Mouse (Mus musculus): ENCODE measurements around the gene Hemk1. TPM values are rescaled to one million over a fixed set of nuclear protein-coding genes. Genes with fewer than 3 reads are reported as not detected.

Gene Hemk1
- total and polyA plus RNA-seq, 2 experiments from 2014 or later: 12.9 to 14.2 TPM

GRCm38 (mm10) chr9:107343146-107343943, 5.2 kb upstream of the Hemk1 start:
- Histone ChIP-seq H3K4me3 (ENCODE audit: low read depth, low read length) (no peak overlapping the region), H3K9me3 (ENCODE audit: low read length) (no peaks in the 10 kb centered on the region), H3K36me3 (ENCODE audit: insufficient read depth) (0 out of 2 replicates have a peak, but pooled peaks cover 5% of the 10 kb centered on the region), H3K9ac (no peak overlapping the region), H3K27ac (ENCODE audit: low read depth, low read length) (no peak overlapping the region), H3K27me3 (ENCODE audit: insufficient read depth, low read length) (no peaks in the 10 kb centered on the region), H3K4me2 (ENCODE audit: low read depth) (no peak overlapping the region), H3K4me1 (ENCODE audit: insufficient read depth) (peaks cover 10% of the 10 kb centered on the region)
- DNase-seq (no peak), ATAC-seq (no peak)
- WGBS: 68% methylated on average over 8 of the region's 8 CpGs
- no peak for TF ChIP-seq CTCF (IDR thresholded peaks at IDR 0.05; ENCODE audit: low read depth)

DNA sequence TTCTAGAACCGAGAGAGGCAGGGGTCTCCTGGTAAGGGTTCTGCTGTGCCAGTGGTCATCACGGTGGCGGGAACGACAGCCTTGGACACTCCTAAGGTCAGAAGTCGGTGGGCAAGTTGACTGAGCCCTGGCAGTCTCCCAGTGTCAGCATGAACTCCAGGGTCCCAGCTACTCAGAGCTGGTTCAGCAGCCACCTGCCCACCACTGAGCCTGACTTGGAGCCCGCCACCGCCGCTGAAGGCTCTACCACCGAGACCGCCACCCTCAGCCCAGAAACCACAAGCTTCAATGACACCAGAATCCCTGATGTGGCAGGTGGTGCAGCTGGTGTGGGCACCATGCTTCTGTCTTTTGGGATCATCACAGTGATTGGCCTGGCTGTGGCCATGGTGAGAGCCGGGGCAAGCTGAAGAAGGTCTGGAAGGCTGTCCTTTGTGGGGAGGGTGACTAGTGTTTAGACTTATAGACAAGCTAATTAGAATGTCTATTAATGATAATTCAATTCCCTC, 4.1 kb upstream of the Hemk1 start:
- no peak for DNase-seq
- Histone ChIP-seq H3K9ac (no peak overlapping the region), H3K4me2 (ENCODE audit: low read depth) (no peak overlapping the region), H3K9me3 (ENCODE audit: low read length) (no peaks in the 10 kb centered on the region), H3K4me3 (ENCODE audit: low read depth, low read length) (no peak overlapping the region), H3K36me3 (ENCODE audit: insufficient read depth) (0 out of 2 replicates have a peak, but pooled peaks cover 4% of the 10 kb centered on the region), H3K4me1 (ENCODE audit: insufficient read depth) (peaks cover 10% of the 10 kb centered on the region), H3K27ac (ENCODE audit: low read depth, low read length) (no peak overlapping the region), H3K27me3 (ENCODE audit: insufficient read depth, low read length) (no peaks in the 10 kb centered on the region)
- TF ChIP-seq CTCF (IDR thresholded peaks at IDR 0.05; ENCODE audit: low read depth): no peak
- ATAC-seq: no peak
- WGBS: 94% methylated on average over 11 of the region's 11 CpGs

GRCm38 (mm10) chr9:107340911-107341645, 2.9 kb upstream of the Hemk1 start:
- 0 out of 2 replicates have a peak overlapping the region, but pooled peaks have one; percentile 45 for H3K27ac ChIP-seq (ENCODE audit: low read depth, low read length)
- peak overlapping the region; percentile 86 for H3K4me2 ChIP-seq (ENCODE audit: low read depth)
- H3K9ac ChIP-seq: peak overlapping the region; percentile 81
- 56% methylated on average over 12 of the region's 12 CpGs for WGBS
- DNase-seq: no peak
- H3K4me1 ChIP-seq (ENCODE audit: insufficient read depth): peaks cover 10% of the 10 kb centered on the region
- ATAC-seq: no peak
- no peaks in the 10 kb centered on the region for H3K27me3 ChIP-seq (ENCODE audit: insufficient read depth, low read length)
- H3K4me3 ChIP-seq (ENCODE audit: low read depth, low read length): peak overlapping the region; percentile 79
- H3K9me3 ChIP-seq (ENCODE audit: low read length): no peaks in the 10 kb centered on the region
- TF ChIP-seq CTCF (IDR thresholded peaks at IDR 0.05; ENCODE audit: low read depth): no peak
- no peaks in the 10 kb centered on the region for H3K36me3 ChIP-seq (ENCODE audit: insufficient read depth)

DNA sequence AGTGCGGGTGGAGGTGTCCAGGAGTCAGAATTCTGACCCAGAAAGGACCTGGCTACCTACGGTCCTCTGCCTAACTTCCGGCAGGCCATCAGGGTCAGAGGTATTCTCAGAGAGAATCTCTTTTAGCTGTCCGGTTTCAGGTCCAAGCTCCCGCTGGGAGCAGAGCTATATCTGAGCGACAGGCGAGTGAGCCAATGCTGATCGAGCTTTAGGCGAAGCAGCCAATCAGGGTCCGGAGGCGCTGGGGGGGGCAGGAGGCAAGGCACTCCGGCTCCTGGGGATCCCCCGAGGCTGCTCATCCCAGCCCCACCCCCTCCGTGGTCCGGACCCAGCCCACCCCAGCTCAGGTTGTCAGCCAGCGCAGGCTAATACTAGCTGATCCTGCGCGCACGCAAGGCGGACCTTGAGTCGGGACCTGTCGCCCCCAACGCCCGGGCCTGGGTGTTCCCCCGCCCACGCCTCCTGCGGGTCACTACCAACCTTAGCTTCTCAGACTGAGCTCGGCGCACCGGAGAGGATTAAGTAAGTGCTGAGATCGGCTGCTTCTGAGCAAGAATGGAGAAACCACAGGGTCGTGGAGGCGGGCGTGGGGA, 2.2 kb upstream of the Hemk1 start, which contains the start of gene 6430571L13Rik:
Gene 6430571L13Rik (plus strand): TSS at position 336 of the 593 bp plus-strand sequence.
- Histone ChIP-seq H3K9ac (peak within 1 kb of the TSS; percentile 81), H3K27ac (ENCODE audit: low read depth, low read length) (0 out of 2 replicates have a peak within 1 kb of the TSS, but pooled peaks have one; percentile 45), H3K9me3 (ENCODE audit: low read length) (no peaks in the 10 kb centered on the region), H3K36me3 (ENCODE audit: insufficient read depth) (no peaks in the 10 kb centered on the region), H3K4me1 (ENCODE audit: insufficient read depth) (peaks cover 10% of the 10 kb centered on the region), H3K4me2 (ENCODE audit: low read depth) (peak within 1 kb of the TSS; percentile 86), H3K4me3 (ENCODE audit: low read depth, low read length) (peak within 1 kb of the TSS; percentile 79), H3K27me3 (ENCODE audit: insufficient read depth, low read length) (no peaks in the 10 kb centered on the region)
- under 1% methylated on average over 34 of the region's 34 CpGs for WGBS
- TF ChIP-seq CTCF (IDR thresholded peaks at IDR 0.05; ENCODE audit: low read depth): peak; percentile 21; the same call in 1 of the 2 replicates
- peak; percentile 97 for DNase-seq
- ATAC-seq: peak; percentile 95

DNA sequence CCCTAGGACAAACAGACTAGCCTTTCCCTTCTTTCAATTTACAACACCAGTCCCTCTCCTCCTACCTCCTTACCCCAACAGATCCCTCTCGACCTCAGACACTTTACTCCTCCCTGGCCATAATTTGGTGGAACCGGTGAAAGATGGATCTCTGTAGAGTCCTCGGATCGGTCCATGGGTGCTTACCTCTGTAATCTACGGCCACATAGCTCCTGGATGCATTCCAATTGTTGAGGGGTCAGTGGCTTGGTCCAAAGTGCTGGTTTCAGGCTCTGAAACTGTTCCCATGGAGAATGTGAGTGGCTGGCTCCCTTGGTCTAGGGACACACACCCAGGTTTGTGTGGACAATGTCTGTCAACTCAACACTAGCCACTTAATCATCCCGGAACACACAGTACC, 1.8 kb downstream of the Hemk1 start:
- H3K36me3 ChIP-seq (ENCODE audit: insufficient read depth): no peaks in the 10 kb centered on the region
- H3K9ac ChIP-seq: no peak overlapping the region
- H3K27me3 ChIP-seq (ENCODE audit: insufficient read depth, low read length): no peaks in the 10 kb centered on the region
- 89% methylated on average over 6 of the region's 6 CpGs for WGBS
- peaks cover 10% of the 10 kb centered on the region for H3K4me1 ChIP-seq (ENCODE audit: insufficient read depth)
- no peak for TF ChIP-seq CTCF (IDR thresholded peaks at IDR 0.05; ENCODE audit: low read depth)
- DNase-seq: no peak
- ATAC-seq: no peak
- no peak overlapping the region for H3K4me3 ChIP-seq (ENCODE audit: low read depth, low read length)
- H3K4me2 ChIP-seq (ENCODE audit: low read depth): no peak overlapping the region
- H3K27ac ChIP-seq (ENCODE audit: low read depth, low read length): no peak overlapping the region
- H3K9me3 ChIP-seq (ENCODE audit: low read length): no peaks in the 10 kb centered on the region

GRCm38 (mm10) chr9:107335909-107336308, 2.2 kb downstream of the Hemk1 start:
- Histone ChIP-seq H3K9ac (no peak overlapping the region), H3K9me3 (ENCODE audit: low read length) (no peaks in the 10 kb centered on the region), H3K4me2 (ENCODE audit: low read depth) (no peak overlapping the region), H3K36me3 (ENCODE audit: insufficient read depth) (no peaks in the 10 kb centered on the region), H3K27me3 (ENCODE audit: insufficient read depth, low read length) (no peaks in the 10 kb centered on the region), H3K4me3 (ENCODE audit: low read depth, low read length) (no peak overlapping the region), H3K27ac (ENCODE audit: low read depth, low read length) (no peak overlapping the region), H3K4me1 (ENCODE audit: insufficient read depth) (peaks cover 7% of the 10 kb centered on the region)
- WGBS: 13% methylated on average over 5 of the region's 5 CpGs
- peak; percentile 83 for TF ChIP-seq CTCF (IDR thresholded peaks at IDR 0.05; ENCODE audit: low read depth)
- no peak for ATAC-seq
- peak; percentile 50 for DNase-seq
